Mouse (Mus musculus): ENCODE measurements around the gene Nes. TPM values are rescaled to one million over a fixed set of nuclear protein-coding genes. Genes with fewer than 3 reads are reported as not detected.
A peak's percentile ranks its signal among the peaks of the same experiment; 100 is the strongest.

Gene Nes
- polyA plus RNA-seq, 1 experiment, result 3.4 TPM

GRCm38 (mm10) chr3:88005822-88006786 is 35.2 kb downstream of the Nes start:
- no peaks in the 10 kb centered on the region; the same call in 1 of the 2 replicates for H3K4me1 ChIP-seq (ENCODE audit: control insufficient read depth, insufficient read depth, low read length)
- DNase-seq, result no peak
- no peak overlapping the region for H3K27ac ChIP-seq (ENCODE audit: insufficient read depth, low read length)
- H3K4me3 ChIP-seq (replicated peaks; ENCODE audit: insufficient read depth, low read depth, low read length), result no peak overlapping the region
- TF ChIP-seq CTCF (IDR thresholded peaks at IDR 0.05; ENCODE audit: borderline replicate concordance, insufficient read depth, low read depth, low read length), result peak; percentile 26; the same call in 1 of the 2 replicates
- no peak for TF ChIP-seq POLR2A (IDR thresholded peaks at IDR 0.05; ENCODE audit: borderline replicate concordance, insufficient read depth, low read length)
- H3K27me3 ChIP-seq (ENCODE audit: control insufficient read depth, insufficient read depth, low read length), result no peaks in the 10 kb centered on the region
- WGBS, result 84% methylated on average over 18 of the region's 18 CpGs

- H3K4me3 ChIP-seq (replicated peaks; ENCODE audit: insufficient read depth, low read depth, low read length), result no peak overlapping the region
Measured at GRCm38 (mm10) chr3:88010634-88011265, 39.9 kb downstream of the Nes start.

GRCm38 (mm10) chr3:88022322-88023191 is 51.7 kb downstream of the Nes start:
- no peak overlapping the region for H3K27ac ChIP-seq (ENCODE audit: insufficient read depth, low read length)
- 3% methylated on average over 66 of the region's 66 CpGs for WGBS
- peak overlapping the region; percentile 54 for H3K4me3 ChIP-seq (replicated peaks; ENCODE audit: insufficient read depth, low read depth, low read length)
- DNase-seq, result peak; percentile 93 to 94
- H3K27me3 ChIP-seq (ENCODE audit: control insufficient read depth, insufficient read depth, low read length), result no peaks in the 10 kb centered on the region
- H3K4me1 ChIP-seq (ENCODE audit: control insufficient read depth, insufficient read depth, low read length), result peaks cover 4% of the 10 kb centered on the region; the same call in 1 of the 2 replicates
- no peak for TF ChIP-seq CTCF (IDR thresholded peaks at IDR 0.05; ENCODE audit: borderline replicate concordance, insufficient read depth, low read depth, low read length)
- TF ChIP-seq POLR2A (IDR thresholded peaks at IDR 0.05; ENCODE audit: borderline replicate concordance, insufficient read depth, low read length), result peak; percentile 60; the same call in 1 of the 2 replicates

More at GRCm38 (mm10) chr3:88010634-88011265, 39.9 kb downstream of the Nes start:
- no peak overlapping the region for H3K27ac ChIP-seq (ENCODE audit: insufficient read depth, low read length)
- 10% methylated on average over 6 of the region's 6 CpGs for WGBS
- no peaks in the 10 kb centered on the region for H3K4me1 ChIP-seq (ENCODE audit: control insufficient read depth, insufficient read depth, low read length)
- no peaks in the 10 kb centered on the region for H3K27me3 ChIP-seq (ENCODE audit: control insufficient read depth, insufficient read depth, low read length)
- DNase-seq, result peak; percentile 22 to 43
- TF ChIP-seq CTCF (IDR thresholded peaks at IDR 0.05; ENCODE audit: borderline replicate concordance, insufficient read depth, low read depth, low read length) (peak; percentile 64; the same call in 1 of the 2 replicates), POLR2A (IDR thresholded peaks at IDR 0.05; ENCODE audit: borderline replicate concordance, insufficient read depth, low read length) (no peak)

GRCm38 (mm10) chr3:88023192-88024074 is 52.6 kb downstream of the Nes start:
- under 1% methylated on average over 81 of the region's 81 CpGs for whole genome bisulfite sequencing
- H3K4me3 ChIP-seq (replicated peaks; ENCODE audit: insufficient read depth, low read depth, low read length), result peak overlapping the region; percentile 54
- no peak overlapping the region for H3K27ac ChIP-seq (ENCODE audit: insufficient read depth, low read length)
- DNase-seq, result peak in 1 of 2 experiments; percentile 30
- H3K27me3 ChIP-seq (ENCODE audit: control insufficient read depth, insufficient read depth, low read length), result no peaks in the 10 kb centered on the region
- no peak for TF ChIP-seq POLR2A (IDR thresholded peaks at IDR 0.05; ENCODE audit: borderline replicate concordance, insufficient read depth, low read length)
- no peak for TF ChIP-seq CTCF (IDR thresholded peaks at IDR 0.05; ENCODE audit: borderline replicate concordance, insufficient read depth, low read depth, low read length)
- H3K4me1 ChIP-seq (ENCODE audit: control insufficient read depth, insufficient read depth, low read length), result peaks cover 4% of the 10 kb centered on the region; the same call in 1 of the 2 replicates

- peak overlapping the region; percentile 23; the same call in 1 of the 2 replicates for H3K27ac ChIP-seq (ENCODE audit: insufficient read depth, low read length)
- H3K4me1 ChIP-seq (ENCODE audit: control insufficient read depth, insufficient read depth, low read length), result peaks cover 4% of the 10 kb centered on the region; the same call in 1 of the 2 replicates
- DNase-seq, result no peak
- no peak overlapping the region for H3K4me3 ChIP-seq (replicated peaks; ENCODE audit: insufficient read depth, low read depth, low read length)
- TF ChIP-seq POLR2A (IDR thresholded peaks at IDR 0.05; ENCODE audit: borderline replicate concordance, insufficient read depth, low read length) (no peak), CTCF (IDR thresholded peaks at IDR 0.05; ENCODE audit: borderline replicate concordance, insufficient read depth, low read depth, low read length) (no peak)
- 51% methylated on average over 7 of the region's 7 CpGs for WGBS
- no peaks in the 10 kb centered on the region; the same call in 1 of the 2 replicates for H3K27me3 ChIP-seq (ENCODE audit: control insufficient read depth, insufficient read depth, low read length)
Measured at GRCm38 (mm10) chr3:88026823-88027222, 55.9 kb downstream of the Nes start.

- TF ChIP-seq POLR2A (IDR thresholded peaks at IDR 0.05; ENCODE audit: borderline replicate concordance, insufficient read depth, low read length) (no peak), CTCF (IDR thresholded peaks at IDR 0.05; ENCODE audit: borderline replicate concordance, insufficient read depth, low read depth, low read length) (peak; percentile 20; the same call in 1 of the 2 replicates)
- WGBS, result 37% methylated on average over 5 of the region's 5 CpGs
- no peaks in the 10 kb centered on the region for H3K4me1 ChIP-seq (ENCODE audit: control insufficient read depth, insufficient read depth, low read length)
- peak in 1 of 2 experiments; percentile 32 for DNase-seq
- no peaks in the 10 kb centered on the region; the same call in 1 of the 2 replicates for H3K27me3 ChIP-seq (ENCODE audit: control insufficient read depth, insufficient read depth, low read length)
- H3K27ac ChIP-seq (ENCODE audit: insufficient read depth, low read length), result peak within 1 kb of the TSS; percentile 23; the same call in 1 of the 2 replicates
- no peak within 1 kb of the TSS for H3K4me3 ChIP-seq (replicated peaks; ENCODE audit: insufficient read depth, low read depth, low read length)
Measured at GRCm38 (mm10) chr3:88027434-88028186, 56.7 kb downstream of the Nes start, which contains the start of gene Hapln2. TSS of gene Hapln2 (minus strand) at chr3:88027583.

Other genes with a start within 250 kb of the Nes start
- 0.47 and 0.70 TPM in 2 replicates for gene Lrrc71, start 222.5 kb upstream of the Nes start, polyA plus RNA-seq (2012; rRNA removed)
- 2.5 and 2.8 TPM in 2 replicates for gene Ntrk1, start 175.9 kb upstream of the Nes start, polyA plus RNA-seq (2012; rRNA removed)
- 1.3 and 1.4 TPM in 2 replicates for gene Insrr, start 174.1 kb upstream of the Nes start, polyA plus RNA-seq (2012; rRNA removed)
- 7.4 and 8.5 TPM in 2 replicates for gene Pear1, start 146.8 kb upstream of the Nes start, polyA plus RNA-seq (2012; rRNA removed)
- 0.05 TPM in 2 replicates for gene Sh2d2a, start 124.3 kb upstream of the Nes start, polyA plus RNA-seq (2012; rRNA removed)
- gene Prcc, start 85.5 kb upstream of the Nes start, polyA plus RNA-seq (2012; rRNA removed), result 47.6 and 48.8 TPM in 2 replicates
- 180 and 194 TPM in 2 replicates for gene Hdgf, start 64.8 kb upstream of the Nes start, polyA plus RNA-seq (2012; rRNA removed)
- 83.9 and 84.9 TPM in 2 replicates for gene Mrpl24, start 51.6 kb upstream of the Nes start, polyA plus RNA-seq (2012; rRNA removed)
- gene Isg20l2, start 40.8 kb upstream of the Nes start, polyA plus RNA-seq (2012; rRNA removed), result 15.2 and 15.9 TPM in 2 replicates
- gene Rrnad1, start 40.4 kb upstream of the Nes start, polyA plus RNA-seq (2012; rRNA removed), result 46.8 and 49.5 TPM in 2 replicates
- 3.5 and 5.0 TPM in 2 replicates for gene Crabp2, start 22.4 kb upstream of the Nes start, polyA plus RNA-seq (2012; rRNA removed)
- gene Bcan, start 29.2 kb downstream of the Nes start, polyA plus RNA-seq (2012; rRNA removed), result 357 and 400 TPM in 2 replicates
- gene Hapln2, start 56.5 kb downstream of the Nes start, polyA plus RNA-seq (2012; rRNA removed), result 103 and 112 TPM in 2 replicates
- 11.4 and 14.4 TPM in 2 replicates for gene Gpatch4, start 72.0 kb downstream of the Nes start, polyA plus RNA-seq (2012; rRNA removed)
- gene Naxe, start 87.4 kb downstream of the Nes start, polyA plus RNA-seq (2012; rRNA removed), result 118 and 120 TPM in 2 replicates
- not detected in 2 replicates for gene Ttc24, start 107.2 kb downstream of the Nes start, polyA plus RNA-seq (2012; rRNA removed)
- 0.11 and 0.14 TPM in 2 replicates for gene Iqgap3, start 110.9 kb downstream of the Nes start, polyA plus RNA-seq (2012; rRNA removed)
- gene Mef2d, start 171.3 kb downstream of the Nes start, polyA plus RNA-seq (2012; rRNA removed), result 102 and 116 TPM in 2 replicates

Data from cerebellum, adult 2 months (tissue).